Mouse (Mus musculus): ENCODE data around the gene Fstl3.

GRCm38 (mm10) chr10:79820782-79821181 is 43.7 kb downstream of the Fstl3 start, which contains the start of gene Misp:
- TF ChIP-seq EP300 (IDR thresholded peaks at IDR 0.05; ENCODE audit: low read depth) (no peak), CTCF (IDR thresholded peaks at IDR 0.05; ENCODE audit: low read depth) (no peak)

All from heart, postnatal 0 days (tissue).